Mouse (Mus musculus): ENCODE measurements around the gene E030025P04Rik. TPM values are rescaled to one million over a fixed set of nuclear protein-coding genes. Genes with fewer than 3 reads are reported as not detected.

Gene E030025P04Rik
- polyA plus RNA-seq, 1 experiment = not detected

GRCm38 (mm10) chr11:109178788-109179518 is 34.8 kb upstream of the E030025P04Rik start:
- Histone ChIP-seq H3K27ac (ENCODE audit: insufficient read depth, low read length) (no peak overlapping the region), H3K4me1 (ENCODE audit: control insufficient read depth, insufficient read depth, insufficient read length) (no peaks in the 10 kb centered on the region), H3K27me3 (ENCODE audit: control insufficient read depth, insufficient read depth, low read length) (no peaks in the 10 kb centered on the region), H3K36me3 (ENCODE audit: control insufficient read depth, insufficient read depth, low read length) (no peaks in the 10 kb centered on the region), H3K4me3 (ENCODE audit: extremely low read depth, insufficient read depth, insufficient read length) (no peak overlapping the region)
- no peak for TF ChIP-seq POLR2A (IDR thresholded peaks at IDR 0.05; ENCODE audit: low read depth, low read length)
- whole genome bisulfite sequencing = 67% methylated on average over 8 of the region's 8 CpGs
- no peak for DNase-seq (ENCODE audit: low read depth in 1 of 2, low spot score in 2 of 2)

DNA sequence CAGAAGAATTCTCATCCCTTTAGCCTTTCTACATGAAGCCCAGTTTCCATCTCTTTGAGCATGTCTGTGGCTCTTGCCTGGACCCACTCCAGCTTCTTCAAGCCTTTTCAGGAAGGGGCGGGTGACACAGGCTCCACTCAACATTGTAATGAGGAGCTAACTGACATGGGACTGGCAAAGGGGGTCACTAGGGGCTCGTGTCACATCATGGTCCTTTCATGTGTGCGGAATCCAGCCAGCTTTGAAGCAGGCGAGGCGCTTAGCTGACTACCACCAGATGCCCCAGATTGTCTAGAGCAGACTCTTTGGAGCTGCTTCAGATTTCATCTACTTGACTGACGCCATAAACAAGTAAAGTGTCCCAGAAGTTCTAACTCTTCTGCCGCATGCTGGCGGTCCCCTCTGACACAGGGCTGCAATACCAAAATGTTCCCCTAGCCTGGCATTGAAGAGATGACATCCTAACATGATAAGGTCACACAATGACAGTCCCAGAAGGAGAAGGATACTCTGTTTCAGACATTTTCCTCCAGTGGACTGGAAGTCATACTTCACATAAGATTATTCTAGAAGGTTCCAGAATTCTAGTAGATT is 31.3 kb upstream of the E030025P04Rik start:
- Histone ChIP-seq H3K36me3 (ENCODE audit: control insufficient read depth, insufficient read depth, low read length) (no peaks in the 10 kb centered on the region), H3K4me1 (ENCODE audit: control insufficient read depth, insufficient read depth, insufficient read length) (no peaks in the 10 kb centered on the region), H3K27me3 (ENCODE audit: control insufficient read depth, insufficient read depth, low read length) (no peaks in the 10 kb centered on the region), H3K4me3 (ENCODE audit: extremely low read depth, insufficient read depth, insufficient read length) (no peak overlapping the region), H3K27ac (ENCODE audit: insufficient read depth, low read length) (no peak overlapping the region)
- DNase-seq (ENCODE audit: low read depth in 1 of 2, low spot score in 2 of 2) = no peak
- no peak for TF ChIP-seq CTCF (IDR thresholded peaks at IDR 0.05; ENCODE audit: extremely low read depth, insufficient read depth, insufficient read length, insufficient replicate concordance)
- no peak for TF ChIP-seq POLR2A (IDR thresholded peaks at IDR 0.05; ENCODE audit: low read depth, low read length)
- WGBS = 84% methylated on average over 8 of the region's 8 CpGs

DNA sequence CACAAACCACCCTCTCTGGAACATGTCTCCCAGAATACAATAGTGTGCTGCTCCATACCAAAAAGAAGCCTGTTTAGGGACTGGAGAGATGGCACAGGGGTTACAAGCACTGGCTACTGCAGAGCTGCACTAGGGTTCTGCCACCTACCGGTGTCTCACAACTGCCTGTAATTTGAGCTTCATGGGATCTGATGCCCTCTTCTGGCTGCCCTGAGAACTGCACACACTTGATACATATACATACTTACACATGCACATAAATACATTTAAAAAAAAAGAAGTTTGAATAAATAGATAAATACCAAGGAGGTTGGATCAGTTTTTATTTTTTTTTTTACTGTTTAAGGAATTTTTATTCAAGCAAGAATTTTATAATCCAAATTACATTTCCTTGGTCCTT is 28.1 kb upstream of the E030025P04Rik start:
- TF ChIP-seq POLR2A (IDR thresholded peaks at IDR 0.05; ENCODE audit: low read depth, low read length) = no peak
- no peak for TF ChIP-seq CTCF (IDR thresholded peaks at IDR 0.05; ENCODE audit: extremely low read depth, insufficient read depth, insufficient read length, insufficient replicate concordance)

DNA sequence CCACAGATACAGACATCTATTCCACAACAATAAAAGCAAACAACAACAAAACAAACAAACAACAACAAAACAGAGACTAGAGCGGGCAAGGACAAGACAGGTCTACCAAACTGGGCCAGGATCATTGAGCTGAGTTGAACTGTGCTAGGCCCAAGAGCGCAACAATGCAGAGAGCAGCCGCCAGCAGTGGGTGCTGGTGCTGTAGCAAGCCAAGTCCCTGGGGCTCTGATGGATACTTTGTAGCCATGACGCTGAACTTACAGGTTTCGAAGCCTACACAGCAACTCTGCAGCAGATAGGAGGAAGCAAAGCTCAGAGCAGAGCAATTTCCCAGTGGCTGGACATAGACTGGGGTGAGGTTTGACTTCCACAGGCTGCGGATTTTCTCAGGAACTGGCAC is 26.6 kb upstream of the E030025P04Rik start:
- Histone ChIP-seq H3K4me1 (ENCODE audit: control insufficient read depth, insufficient read depth, insufficient read length) (no peaks in the 10 kb centered on the region), H3K27ac (ENCODE audit: insufficient read depth, low read length) (no peak overlapping the region), H3K4me3 (ENCODE audit: extremely low read depth, insufficient read depth, insufficient read length) (no peak overlapping the region), H3K36me3 (ENCODE audit: control insufficient read depth, insufficient read depth, low read length) (no peaks in the 10 kb centered on the region), H3K27me3 (ENCODE audit: control insufficient read depth, insufficient read depth, low read length) (no peaks in the 10 kb centered on the region)
- 90% methylated on average over 6 of the region's 6 CpGs for WGBS
- no peak for TF ChIP-seq CTCF (IDR thresholded peaks at IDR 0.05; ENCODE audit: extremely low read depth, insufficient read depth, insufficient read length, insufficient replicate concordance)
- no peak for TF ChIP-seq POLR2A (IDR thresholded peaks at IDR 0.05; ENCODE audit: low read depth, low read length)
- no peak for DNase-seq (ENCODE audit: low read depth in 1 of 2, low spot score in 2 of 2)

More for the DNA sequence above, 28.1 kb upstream of the E030025P04Rik start:
- no peak overlapping the region for H3K4me3 ChIP-seq (ENCODE audit: extremely low read depth, insufficient read depth, insufficient read length)
- H3K27me3 ChIP-seq (ENCODE audit: control insufficient read depth, insufficient read depth, low read length) = no peaks in the 10 kb centered on the region
- WGBS = 94% methylated on average over 1 of the region's 1 CpGs
- no peaks in the 10 kb centered on the region for H3K36me3 ChIP-seq (ENCODE audit: control insufficient read depth, insufficient read depth, low read length)
- DNase-seq (ENCODE audit: low read depth in 1 of 2, low spot score in 2 of 2) = no peak
- no peaks in the 10 kb centered on the region for H3K4me1 ChIP-seq (ENCODE audit: control insufficient read depth, insufficient read depth, insufficient read length)
- H3K27ac ChIP-seq (ENCODE audit: insufficient read depth, low read length) = no peak overlapping the region

DNA sequence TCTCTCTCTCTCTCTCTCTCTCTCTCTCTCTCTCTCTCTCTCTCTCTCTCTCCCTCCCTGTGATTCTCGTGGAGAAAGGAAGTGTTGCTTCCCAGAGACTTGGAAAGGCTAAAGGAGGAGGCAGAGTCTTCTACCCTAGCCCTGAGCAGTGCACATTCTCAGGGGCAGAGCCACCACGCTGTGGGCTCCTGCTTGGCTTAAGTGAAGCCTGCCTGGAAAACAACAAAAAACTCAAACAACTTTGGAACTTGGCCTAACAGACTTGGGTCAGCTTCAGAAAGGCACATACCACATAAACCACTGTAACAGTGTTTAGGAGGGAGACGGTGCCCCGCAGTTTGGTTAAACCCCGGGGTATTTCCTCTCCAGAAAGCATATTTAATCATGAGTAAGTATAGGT is 13.5 kb upstream of the E030025P04Rik start:
- WGBS = 65% methylated on average over 5 of the region's 5 CpGs
- Histone ChIP-seq H3K4me3 (ENCODE audit: extremely low read depth, insufficient read depth, insufficient read length) (no peak overlapping the region), H3K27ac (ENCODE audit: insufficient read depth, low read length) (no peak overlapping the region), H3K4me1 (ENCODE audit: control insufficient read depth, insufficient read depth, insufficient read length) (no peaks in the 10 kb centered on the region), H3K36me3 (ENCODE audit: control insufficient read depth, insufficient read depth, low read length) (no peaks in the 10 kb centered on the region), H3K27me3 (ENCODE audit: control insufficient read depth, insufficient read depth, low read length) (no peaks in the 10 kb centered on the region)
- DNase-seq (ENCODE audit: low read depth in 1 of 2, low spot score in 2 of 2) = no peak
- TF ChIP-seq POLR2A (IDR thresholded peaks at IDR 0.05; ENCODE audit: low read depth, low read length) (no peak), CTCF (IDR thresholded peaks at IDR 0.05; ENCODE audit: extremely low read depth, insufficient read depth, insufficient read length, insufficient replicate concordance) (no peak)

- no peak for DNase-seq (ENCODE audit: low read depth in 1 of 2, low spot score in 2 of 2)
- TF ChIP-seq CTCF (IDR thresholded peaks at IDR 0.05; ENCODE audit: extremely low read depth, insufficient read depth, insufficient read length, insufficient replicate concordance) (no peak), POLR2A (IDR thresholded peaks at IDR 0.05; ENCODE audit: low read depth, low read length) (no peak)
- no peak overlapping the region for H3K27ac ChIP-seq (ENCODE audit: insufficient read depth, low read length)
- H3K27me3 ChIP-seq (ENCODE audit: control insufficient read depth, insufficient read depth, low read length) = no peaks in the 10 kb centered on the region
- H3K36me3 ChIP-seq (ENCODE audit: control insufficient read depth, insufficient read depth, low read length) = no peaks in the 10 kb centered on the region
- whole genome bisulfite sequencing = 68% methylated on average over 7 of the region's 7 CpGs
- H3K4me1 ChIP-seq (ENCODE audit: control insufficient read depth, insufficient read depth, insufficient read length) = no peaks in the 10 kb centered on the region
- no peak overlapping the region for H3K4me3 ChIP-seq (ENCODE audit: extremely low read depth, insufficient read depth, insufficient read length)
Observed at GRCm38 (mm10) chr11:109144890-109145341, 747 bp upstream of the E030025P04Rik start.

DNA sequence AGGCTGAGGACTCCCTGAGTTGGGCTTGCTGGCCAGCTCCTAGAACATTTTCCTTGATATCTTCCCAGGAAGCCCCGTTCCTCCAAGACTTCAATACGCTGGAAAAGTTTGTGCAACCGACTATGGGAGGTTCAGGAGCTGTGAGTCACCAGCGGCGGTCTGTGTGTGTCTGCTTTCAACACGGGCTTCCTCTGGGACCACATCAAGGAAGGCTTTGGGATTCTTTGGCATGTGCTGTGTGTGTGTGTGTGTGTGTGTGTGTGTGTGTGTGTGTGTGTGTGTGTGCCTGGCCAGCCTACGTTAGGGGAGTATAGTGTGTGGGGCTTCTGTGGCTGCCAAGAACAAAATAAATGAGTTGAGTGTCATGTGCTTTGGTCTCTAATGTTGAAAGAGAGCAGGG is 17.7 kb downstream of the E030025P04Rik start:
- Histone ChIP-seq H3K27me3 (ENCODE audit: control insufficient read depth, insufficient read depth, low read length) (no peaks in the 10 kb centered on the region), H3K4me1 (ENCODE audit: control insufficient read depth, insufficient read depth, insufficient read length) (no peaks in the 10 kb centered on the region), H3K4me3 (ENCODE audit: extremely low read depth, insufficient read depth, insufficient read length) (no peak overlapping the region), H3K36me3 (ENCODE audit: control insufficient read depth, insufficient read depth, low read length) (no peaks in the 10 kb centered on the region), H3K27ac (ENCODE audit: insufficient read depth, low read length) (no peak overlapping the region)
- DNase-seq (ENCODE audit: low read depth in 1 of 2, low spot score in 2 of 2) = no peak
- TF ChIP-seq POLR2A (IDR thresholded peaks at IDR 0.05; ENCODE audit: low read depth, low read length) (no peak), CTCF (IDR thresholded peaks at IDR 0.05; ENCODE audit: extremely low read depth, insufficient read depth, insufficient read length, insufficient replicate concordance) (no peak)
- WGBS = 73% methylated on average over 7 of the region's 7 CpGs
